Mouse (Mus musculus) kidney, postnatal 0 days (tissue): ENCODE data around the gene Rasgef1b. TPM values are rescaled to one million over a fixed set of nuclear protein-coding genes. Genes with fewer than 3 reads are reported as not detected.

Experiments used
- ATAC-seq: fragments of 200-750 bp; cut with Nextera tagmentation; replicated peaks from 2 replicates; pipeline ENCODE4 v1.8.0; 2017; ENCODE audit warnings: low read depth, moderate number of reproducible peaks, moderate TSS enrichment, moderate library complexity; ENCODE audit not compliant: low FRiP score
- DNase-seq: peaks from one replicate; pipeline ENCODE4 v3.0.0-alpha.2; 2016; ENCODE audit warnings: low spot score
- H3K27ac ChIP-seq: fragments of 300-500 bp; sonication (generic); 2 replicates; pipeline ENCODE4 v1.5.1; 2014; ENCODE audit warnings: mild to moderate bottlenecking
- H3K27me3 ChIP-seq: fragments of 300-500 bp; sonication (generic); 2 replicates; pipeline ENCODE4 v1.6.1; 2014; ENCODE audit warnings: low read length, mixed read lengths; ENCODE audit not compliant: insufficient read depth
- H3K36me3 ChIP-seq: fragments of 300-500 bp; sonication (generic); 2 replicates; pipeline ENCODE4 v1.6.1; 2014; ENCODE audit warnings: low read length, mixed read lengths; ENCODE audit not compliant: insufficient read depth
- H3K4me1 ChIP-seq: fragments of 300-500 bp; sonication (generic); replicated peaks from 2 replicates; pipeline ENCODE4 v1.6.1; 2014; ENCODE audit warnings: antibody characterized with exemption, low read length, mixed read lengths; ENCODE audit not compliant: insufficient read depth
- H3K4me2 ChIP-seq: fragments of 300-500 bp; sonication (generic); 2 replicates; pipeline ENCODE4 v1.6.1; 2014; ENCODE audit warnings: mild to moderate bottlenecking, low read length, moderate library complexity, mixed read lengths
- H3K4me3 ChIP-seq: fragments of 300-500 bp; sonication (generic); replicated peaks from 2 replicates; pipeline ENCODE4 v1.5.1; 2014; ENCODE audit warnings: low read depth, low read length
- H3K9ac ChIP-seq: fragments of 300-500 bp; sonication (generic); 2 replicates; pipeline ENCODE4 v1.6.1; 2014; ENCODE audit warnings: low read depth, low read length
- H3K9me3 ChIP-seq: fragments of 300-500 bp; sonication (generic); replicated peaks from 2 replicates; pipeline ENCODE4 v1.6.1; 2016; ENCODE audit warnings: low read length, inconsistent platforms, mixed read lengths
- CTCF ChIP-seq: IDR thresholded peaks from 2 replicates; pipeline ENCODE4 v1.5.1; 2016; ENCODE audit warnings: antibody characterized with exemption, low read depth, mild to moderate bottlenecking, moderate library complexity
- WGBS: fragments of 180-500 bp; shearing (Covaris S2); extraction: QIAGEN DNeasy Blood & Tissue Kit; methylation state at CpG from one replicate; pipeline ENCODE4 v1.1.7; 2014; 5-methylcytosine and 5-hydroxymethylcytosine counted together
- polyA plus RNA-seq: library from polyadenylated mRNA; unstranded; fragments of >200 nt; fragmentation: Nextera tagmentation; extraction: Ambion mirVana; gene quantifications from 2 replicates; pipeline ENCODE4 v1.2.1, GENCODE M21; 2015

Rasgef1b gene
- polyA plus RNA-seq, 1 experiment from 2014 or later = 7.3 TPM

DNA sequence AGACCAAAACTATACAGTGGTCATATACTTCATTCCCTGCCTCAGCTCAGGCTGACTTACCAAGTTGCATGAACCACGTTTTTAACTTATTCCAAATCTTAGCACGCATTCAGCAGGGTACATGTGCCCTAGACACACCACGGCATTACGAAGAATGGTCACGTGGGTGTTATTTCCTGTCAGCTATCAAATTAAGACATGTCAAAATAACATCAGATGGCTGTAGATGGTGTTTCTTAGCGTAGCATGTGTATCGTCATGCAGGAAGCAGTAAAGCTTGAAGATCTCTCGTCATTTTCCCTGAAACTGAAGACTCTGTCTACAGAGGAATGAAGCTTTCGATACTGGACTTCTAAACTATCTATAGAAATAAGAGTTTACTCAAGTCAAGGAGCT, 251.4 kb downstream of the Rasgef1b start:
- 84% methylated on average over 9 of the region's 9 CpGs for WGBS

GRCm38 (mm10) chr5:99476640-99477419, 252.0 kb downstream of the Rasgef1b start:
- Histone ChIP-seq H3K4me3 (no peak overlapping the region), H3K27ac (no peak overlapping the region), H3K9me3 (no peaks in the 10 kb centered on the region), H3K4me2 (no peak overlapping the region), H3K36me3 (no peaks in the 10 kb centered on the region), H3K9ac (no peak overlapping the region), H3K27me3 (no peaks in the 10 kb centered on the region), H3K4me1 (peaks cover 9% of the 10 kb centered on the region; the same call in 1 of the 2 replicates)
- TF ChIP-seq CTCF = no peak
- DNase-seq (no peak), ATAC-seq (no peak)
- WGBS = 67% methylated on average over 6 of the region's 6 CpGs

More for the DNA sequence above, 251.4 kb downstream of the Rasgef1b start:
- ATAC-seq = no peak
- H3K27ac ChIP-seq = no peak overlapping the region
- no peak for TF ChIP-seq CTCF
- DNase-seq = no peak
- H3K4me1 ChIP-seq = peaks cover 9% of the 10 kb centered on the region; the same call in 1 of the 2 replicates
- no peaks in the 10 kb centered on the region for H3K27me3 ChIP-seq
- H3K9ac ChIP-seq = no peak overlapping the region
- H3K36me3 ChIP-seq = no peaks in the 10 kb centered on the region
- no peak overlapping the region for H3K4me2 ChIP-seq
- no peak overlapping the region for H3K4me3 ChIP-seq
- H3K9me3 ChIP-seq = no peaks in the 10 kb centered on the region

- Histone ChIP-seq H3K4me2 (no peak overlapping the region), H3K27ac (no peak overlapping the region), H3K9ac (no peak overlapping the region), H3K36me3 (no peaks in the 10 kb centered on the region), H3K9me3 (no peaks in the 10 kb centered on the region), H3K27me3 (no peaks in the 10 kb centered on the region), H3K4me3 (no peak overlapping the region), H3K4me1 (no peaks in the 10 kb centered on the region)
- 42% methylated on average over 5 of the region's 5 CpGs for WGBS
- TF ChIP-seq CTCF = no peak
- ATAC-seq = no peak
- DNase-seq = peak; percentile 49
Measured at GRCm38 (mm10) chr5:99472607-99473335, 256.1 kb downstream of the Rasgef1b start.

GRCm38 (mm10) chr5:99471790-99472189, 257.1 kb downstream of the Rasgef1b start:
- no peaks in the 10 kb centered on the region for H3K9me3 ChIP-seq
- H3K9ac ChIP-seq = no peak overlapping the region
- H3K4me3 ChIP-seq = no peak overlapping the region
- DNase-seq (no peak), ATAC-seq (no peak)
- 83% methylated on average over 4 of the region's 4 CpGs for WGBS
- no peaks in the 10 kb centered on the region for H3K4me1 ChIP-seq
- no peak for TF ChIP-seq CTCF
- H3K4me2 ChIP-seq = no peak overlapping the region
- H3K27me3 ChIP-seq = no peaks in the 10 kb centered on the region
- no peak overlapping the region for H3K27ac ChIP-seq
- H3K36me3 ChIP-seq = no peaks in the 10 kb centered on the region

- no peak overlapping the region for H3K9ac ChIP-seq
Measured at GRCm38 (mm10) chr5:99470613-99471012, 258.3 kb downstream of the Rasgef1b start.

GRCm38 (mm10) chr5:99459007-99459406, 269.9 kb downstream of the Rasgef1b start:
- ATAC-seq (no peak), DNase-seq (no peak)
- no peaks in the 10 kb centered on the region for H3K4me1 ChIP-seq
- no peak overlapping the region for H3K4me2 ChIP-seq
- no peaks in the 10 kb centered on the region for H3K9me3 ChIP-seq
- WGBS = 85% methylated on average over 6 of the region's 6 CpGs
- no peaks in the 10 kb centered on the region for H3K27me3 ChIP-seq
- no peak overlapping the region for H3K9ac ChIP-seq
- no peaks in the 10 kb centered on the region for H3K36me3 ChIP-seq
- H3K27ac ChIP-seq = no peak overlapping the region
- TF ChIP-seq CTCF = no peak
- H3K4me3 ChIP-seq = no peak overlapping the region

More at GRCm38 (mm10) chr5:99470613-99471012, 258.3 kb downstream of the Rasgef1b start:
- Histone ChIP-seq H3K4me1 (no peaks in the 10 kb centered on the region), H3K36me3 (no peaks in the 10 kb centered on the region), H3K4me2 (no peak overlapping the region), H3K9me3 (no peaks in the 10 kb centered on the region), H3K4me3 (no peak overlapping the region), H3K27ac (no peak overlapping the region), H3K27me3 (no peaks in the 10 kb centered on the region)
- TF ChIP-seq CTCF = no peak
- DNase-seq = no peak
- ATAC-seq = no peak
